In genomic region chr17:86615592-86616291, GRCm38 (mm10) we compare ENCODE assay signal across 23 mouse cellular contexts.
"Had no signal": no experiment of that assay in that cellular context is flagged by ENCODE, and none has a peak within 500 bp of the region (broad histone marks: within the 10 kb centered on the region; RNA-seq: fewer than 3 reads in every experiment).

No protein-coding gene starts in this region.

- H3K27ac ChIP-seq: heart, adult 2 months; heart, embryonic 13.5 days; heart, embryonic 15.5 days; hindbrain, embryonic 13.5 days; hindbrain, embryonic 15.5 days; hindbrain, postnatal 0 days; limb, embryonic 13.5 days; limb, embryonic 15.5 days; liver, embryonic 13.5 days had no signal

- ATAC-seq: hindbrain, postnatal 0 days had no signal

- DNase-seq: gastrocnemius, postnatal 14 days; gastrocnemius, postnatal 36 days; heart, adult 11 months; heart, adult 2 months; heart, postnatal 14 days; heart, postnatal 36 days; kidney, adult 18-20 months; kidney, adult 8-10 months; kidney, postnatal 10 days; kidney, postnatal 25 days; kidney, postnatal 4 days; layer of hippocampus, adult 9-11 months; layer of hippocampus, postnatal 36 days; left cerebral cortex, postnatal 4 days; liver, embryonic 13.5 days had no signal

- H3K9ac ChIP-seq: heart, embryonic 13.5 days; heart, embryonic 15.5 days; hindbrain, embryonic 13.5 days; hindbrain, embryonic 15.5 days; limb, embryonic 13.5 days; limb, embryonic 15.5 days; liver, embryonic 13.5 days had no signal

- H3K4me2 ChIP-seq: heart, embryonic 11.5 days; heart, embryonic 13.5 days; heart, embryonic 15.5 days; hindbrain, embryonic 13.5 days; hindbrain, embryonic 15.5 days; limb, embryonic 13.5 days; limb, embryonic 15.5 days; liver, embryonic 13.5 days had no signal

- H3K36me3 ChIP-seq: heart, embryonic 15.5 days; hindbrain, embryonic 13.5 days; hindbrain, embryonic 15.5 days; liver, embryonic 13.5 days had no signal

- H3K27me3 ChIP-seq: heart, embryonic 13.5 days; heart, embryonic 15.5 days; hindbrain, embryonic 13.5 days; hindbrain, embryonic 15.5 days; limb, embryonic 13.5 days; limb, embryonic 15.5 days; liver, embryonic 13.5 days had no signal

- H3K9me3 ChIP-seq: heart, embryonic 13.5 days; heart, embryonic 15.5 days; hindbrain, embryonic 13.5 days; hindbrain, embryonic 15.5 days; limb, embryonic 13.5 days; limb, embryonic 15.5 days; liver, embryonic 13.5 days had no signal

- H3K4me3 ChIP-seq: heart, adult 2 months; heart, embryonic 13.5 days; heart, embryonic 15.5 days; hindbrain, embryonic 13.5 days; hindbrain, embryonic 15.5 days; limb, embryonic 13.5 days; limb, embryonic 15.5 days; liver, embryonic 13.5 days had no signal
